Mouse (Mus musculus) cerebellum, adult 2 months (tissue): Measurements from ENCODE around the gene Phf21a.

Source experiments
- CTCF ChIP-seq: fragments of 200-500 bp; IDR thresholded peaks from 2 replicates; pipeline ENCODE4 v1.5.1; 2011; ENCODE audit warnings: low read depth, mild to moderate bottlenecking, control low read depth, low read length, moderate library complexity, borderline replicate concordance; ENCODE audit not compliant: insufficient read depth
- POLR2A ChIP-seq: fragments of 200-500 bp; IDR thresholded peaks from 2 replicates; pipeline ENCODE4 v1.6.1; 2011; ENCODE audit warnings: low read length, control low read depth, borderline replicate concordance; ENCODE audit not compliant: insufficient read depth

DNA sequence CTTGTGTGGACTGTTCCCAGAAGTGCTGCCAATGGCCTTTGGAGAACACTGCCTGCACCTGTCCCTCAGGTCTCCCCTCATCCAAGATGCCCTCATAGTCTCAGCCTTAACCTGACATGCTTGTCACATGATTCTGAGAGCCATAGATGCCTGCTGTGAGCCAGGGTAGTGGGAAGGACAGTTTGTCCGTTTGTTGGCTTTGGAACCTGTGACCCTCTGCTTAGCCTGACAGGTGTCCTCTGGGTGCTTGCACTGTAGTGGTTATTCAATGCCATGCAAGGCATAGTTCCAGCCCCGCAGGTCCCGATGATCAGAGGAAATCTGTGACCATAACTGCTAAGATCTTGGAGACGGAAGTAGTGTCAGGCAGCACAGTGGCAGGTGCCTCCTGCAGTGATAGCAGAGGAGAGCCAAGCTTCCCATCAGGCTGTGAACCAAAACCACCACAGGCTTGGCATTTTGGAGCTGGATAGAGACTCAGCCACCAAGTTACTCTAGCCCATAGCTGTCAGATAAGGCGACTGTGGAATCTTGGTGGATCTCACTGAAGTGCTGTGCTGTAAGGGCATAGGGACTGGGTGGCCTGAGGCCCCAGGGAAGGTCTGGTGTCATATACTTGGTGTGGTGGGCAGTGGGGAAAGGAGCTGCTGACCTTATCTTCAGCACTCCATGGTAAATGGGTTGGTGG lies 289.1 kb downstream of the Phf21a start, which contains the start of gene 1700029I15Rik:
- TF ChIP-seq CTCF: no peak
- TF ChIP-seq POLR2A: no peak
